Mouse (Mus musculus) layer of hippocampus, postnatal 36 days (tissue): ENCODE results near the gene Tet3. TPM values are rescaled to one million over a fixed set of nuclear protein-coding genes. Genes with fewer than 3 reads are reported as not detected.

Source experiments
- DNase-seq, 2 experiments: peaks; one replicate each; pipeline ENCODE4 v3.0.0; 2022
- microRNA-seq, 2 experiments: library from miRNA; unstranded; fragments of <30 nt; microRNA quantifications; one replicate each; pipeline ENCODE4 v1.2.0; 2021
- total RNA-seq, 2 experiments: library from RNA; stranded (reverse); gene quantifications; 2 replicates each; pipeline ENCODE4 v1.2.3; 2021

Gene Tet3
- total RNA-seq, 2 experiments from 2014 or later = 58.9 to 67.8 TPM

DNA sequence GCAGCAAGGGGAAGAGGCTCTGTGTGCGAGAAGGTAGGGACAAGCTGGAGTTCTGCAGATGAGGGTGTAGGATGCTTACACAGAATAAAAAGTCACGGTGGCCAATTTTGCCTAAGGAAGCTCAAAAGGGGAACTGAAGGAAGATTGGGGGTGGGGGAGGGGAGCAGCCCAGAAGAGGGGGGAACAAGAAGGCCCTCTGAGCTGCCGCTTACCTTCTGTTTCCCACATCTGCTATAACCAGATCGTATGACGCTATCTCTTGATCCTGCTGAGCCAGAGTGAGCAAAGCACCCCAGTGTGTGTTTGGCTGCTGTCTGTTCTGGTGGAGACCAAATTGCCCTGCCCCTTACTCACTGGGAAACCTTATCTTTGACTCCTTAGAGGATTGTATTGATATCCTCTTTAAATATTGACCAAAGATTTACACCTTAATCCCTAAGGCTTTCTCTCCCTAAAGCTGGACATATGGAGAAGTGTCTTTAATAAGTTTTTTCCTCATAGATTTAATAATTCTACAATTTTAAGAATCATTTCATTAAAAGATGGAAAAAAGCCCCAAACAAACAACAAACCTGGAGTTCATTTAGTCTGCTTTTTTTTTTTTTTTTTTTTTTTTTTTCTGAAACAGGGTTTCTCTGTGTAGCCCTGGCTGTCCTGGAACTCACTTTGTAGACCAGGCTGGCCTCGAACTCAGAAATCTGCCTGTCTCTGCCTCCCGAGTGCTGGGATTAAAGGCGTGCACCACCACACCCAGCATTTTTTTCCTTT lies 135.0 kb downstream of the Tet3 start:
- no peak for DNase-seq

DNA sequence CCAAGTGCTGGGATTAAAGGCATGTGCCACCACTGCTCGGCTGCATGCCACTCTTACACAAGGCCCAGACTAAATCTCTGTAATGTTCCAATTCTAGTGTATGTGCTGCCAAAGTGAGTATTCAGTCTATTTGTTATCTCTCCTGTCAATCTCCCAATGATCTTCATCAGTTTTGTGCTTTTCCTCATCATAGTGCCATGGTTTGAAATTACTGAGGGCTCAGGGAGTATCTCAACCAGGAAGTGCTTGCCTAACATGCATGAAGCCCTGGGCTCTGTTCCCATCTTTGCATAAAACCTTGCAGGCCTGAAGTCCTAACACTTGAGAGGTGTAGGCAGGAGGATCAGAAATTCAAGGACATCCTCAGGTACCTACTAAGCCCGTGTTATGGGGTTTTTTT lies 136.1 kb downstream of the Tet3 start:
- DNase-seq = no peak

DNA sequence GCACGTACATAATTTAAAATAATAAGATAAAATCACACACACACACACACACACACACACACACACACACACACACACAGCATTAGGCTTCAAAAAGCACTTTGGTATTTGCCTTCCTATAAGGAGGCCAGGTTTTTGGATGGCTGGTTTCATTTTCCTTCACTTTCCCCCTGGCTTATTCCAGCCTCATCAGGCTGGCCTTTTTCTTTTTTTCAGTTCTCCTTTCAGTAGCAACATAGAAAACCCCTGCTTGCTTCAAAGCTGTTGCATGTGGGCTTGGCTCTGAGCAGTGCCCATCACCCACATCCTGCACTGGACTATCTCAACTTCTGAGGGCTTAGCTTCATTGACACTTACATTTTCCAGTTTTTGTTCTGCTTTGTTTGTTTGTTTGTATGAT lies 137.0 kb downstream of the Tet3 start:
- DNase-seq = no peak

DNA sequence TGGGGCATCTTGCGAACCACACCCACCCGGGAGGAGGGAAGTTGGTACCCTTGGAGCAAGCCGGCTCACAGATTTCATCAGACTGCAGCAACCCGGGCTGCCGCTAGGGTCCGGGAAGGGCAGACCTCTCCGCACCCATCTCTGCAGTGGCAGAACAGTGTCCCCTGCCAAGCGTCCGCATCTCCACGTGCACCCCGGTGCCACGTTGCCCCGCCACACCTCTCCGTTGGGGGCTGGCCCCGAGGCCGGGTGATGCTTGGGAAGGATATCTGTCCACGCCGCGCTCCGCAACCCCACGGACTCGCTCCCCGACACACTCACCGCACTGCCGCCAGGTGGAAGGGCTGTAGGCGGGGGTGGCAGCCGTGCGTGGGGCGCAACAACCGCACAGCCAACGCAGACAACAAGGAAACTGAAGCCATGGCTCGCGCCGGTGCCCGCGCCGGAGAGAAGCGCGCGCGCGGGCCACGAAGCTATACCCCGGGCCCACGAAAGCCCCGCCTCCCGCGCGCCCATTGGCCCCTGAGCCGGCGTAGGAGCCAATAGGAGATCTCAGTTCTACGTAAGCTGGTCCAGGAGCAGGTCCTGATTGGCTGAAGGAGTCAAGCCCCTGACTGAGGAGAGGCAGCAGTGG lies 141.7 kb downstream of the Tet3 start:
- peak; percentile 86 to 88 for DNase-seq

DNA sequence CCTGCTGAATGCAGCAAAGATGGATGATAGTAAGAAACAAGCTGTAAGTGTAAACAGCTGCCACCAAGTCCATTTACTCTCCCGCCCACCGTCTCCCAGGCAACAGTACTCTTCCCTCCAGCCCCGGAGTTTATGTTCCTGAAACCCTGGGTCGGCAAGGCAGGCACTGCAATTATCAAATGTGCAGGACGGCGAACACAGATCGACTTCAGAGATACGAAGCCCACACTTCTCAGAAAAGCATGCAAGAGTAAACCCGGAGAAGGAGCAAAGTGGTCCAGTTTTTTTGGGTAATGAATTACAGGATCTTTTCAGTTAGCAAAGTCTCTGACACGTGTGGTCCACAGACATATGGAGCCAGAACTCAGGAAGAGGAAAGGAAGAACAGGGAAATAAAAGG lies 142.9 kb downstream of the Tet3 start:
- DNase-seq = no peak

DNA sequence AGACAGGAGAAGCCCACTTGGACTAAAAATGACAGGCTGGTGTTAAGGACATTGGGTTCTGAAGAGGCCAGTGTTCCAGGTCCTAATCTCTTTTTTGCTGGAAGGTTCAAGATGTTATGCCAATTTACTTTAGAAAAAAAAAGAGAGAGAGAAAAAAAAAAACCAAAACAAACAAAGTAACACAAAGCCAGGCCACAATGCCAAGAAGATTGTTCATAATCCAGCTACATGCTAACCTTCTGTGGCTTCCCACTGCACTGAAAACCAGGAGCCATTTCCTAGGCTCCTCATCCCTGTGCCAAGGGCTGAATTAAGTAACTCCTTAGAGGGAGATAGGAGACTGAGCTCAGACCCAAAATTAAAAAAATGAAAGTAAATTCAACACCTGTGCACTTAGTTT lies 143.6 kb downstream of the Tet3 start:
- no peak for DNase-seq

DNA sequence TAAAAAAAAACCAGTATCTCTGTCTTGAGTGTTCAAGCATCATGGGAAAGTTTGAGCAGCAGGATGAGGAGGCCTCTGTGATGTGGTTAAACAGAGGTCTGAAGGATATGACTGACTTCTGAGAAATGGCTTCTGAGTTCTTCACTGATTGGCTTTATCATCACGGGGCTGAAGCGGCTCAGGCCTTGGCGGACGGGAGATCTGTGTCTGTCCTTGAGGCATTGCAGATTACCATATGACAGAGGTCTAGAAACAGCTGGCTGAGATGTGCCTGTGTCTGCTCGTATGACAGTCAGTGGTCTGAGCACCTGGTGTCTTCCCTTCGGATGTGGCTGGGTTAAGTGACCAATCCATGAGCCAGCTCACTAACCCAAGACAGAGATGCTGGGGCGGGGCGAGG lies 146.4 kb downstream of the Tet3 start:
- DNase-seq = no peak

Small RNA genes lying within 50 kb of the gene (microRNA-seq; reads per million reads assigned to microRNA genes)
- gene Mir6374 = 0 reads per million in 2 experiments

Other genes starting within 250 kb of the Tet3 start
- gene Slc4a5, start 239.3 kb downstream of the Tet3 start, total RNA-seq = 1 to 10 TPM in 1 of 2 experiments, under 1 TPM in 1; 0.57 to 2.8 TPM
- 1 to 10 TPM; 6.1 to 6.7 TPM for gene Mthfd2, start 133.2 kb downstream of the Tet3 start, total RNA-seq
- 10 to 100 TPM; 21.6 to 21.7 TPM for gene Mob1a, start 133.1 kb downstream of the Tet3 start, total RNA-seq
- gene Bola3, start 109.9 kb downstream of the Tet3 start, total RNA-seq = 10 to 100 TPM; 51.1 to 55.5 TPM
- 10 to 100 TPM; 32.7 to 41.9 TPM for gene Dguok, start 47.9 kb upstream of the Tet3 start, total RNA-seq
- gene Actg2, start 77.2 kb upstream of the Tet3 start, total RNA-seq = not detected
- 10 to 100 TPM; 34.3 to 34.7 TPM for gene Stambp, start 113.6 kb upstream of the Tet3 start, total RNA-seq
- gene Clec4f, start 197.1 kb upstream of the Tet3 start, total RNA-seq = not detected
- gene Cd207, start 218.8 kb upstream of the Tet3 start, total RNA-seq = not detected